Mouse (Mus musculus): ENCODE measurements around the gene Atp8b3.

The Atp8b3 gene

DNA sequence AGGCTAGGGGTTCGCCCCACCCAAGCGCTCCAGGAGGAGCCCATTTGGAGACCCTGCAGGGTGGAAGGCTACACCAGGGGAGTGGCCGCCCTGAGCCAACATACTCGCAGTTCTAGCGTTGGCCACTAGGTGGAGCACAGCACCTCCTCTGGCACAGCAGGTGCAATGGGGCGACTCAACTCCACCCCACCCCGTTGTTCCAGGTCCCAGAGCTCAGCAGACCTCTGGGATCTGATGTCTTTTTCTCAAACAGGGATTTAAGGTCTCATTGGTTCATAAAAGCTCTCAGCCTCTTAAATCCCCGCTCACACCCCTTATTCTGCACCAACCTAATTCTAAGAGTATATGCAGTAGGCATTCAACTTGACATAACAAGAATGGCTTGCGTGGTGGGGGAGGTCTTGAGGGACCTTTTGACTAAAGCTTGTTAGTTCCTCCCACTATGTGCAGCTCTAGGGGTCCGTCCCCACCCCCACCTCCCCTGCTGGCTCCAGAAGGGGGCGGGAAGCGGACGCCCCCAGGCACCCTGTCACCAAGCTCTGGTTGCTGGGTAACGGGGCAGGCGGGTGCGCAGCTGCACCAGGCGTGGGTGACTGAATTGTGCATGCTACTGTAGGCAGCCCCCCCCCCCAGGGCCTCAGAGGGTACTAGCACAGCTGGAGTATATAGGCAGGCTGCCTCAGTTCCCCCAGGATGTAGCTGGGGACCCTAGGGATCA, 27.6 kb upstream of the Atp8b3 start:
- peak; percentile 90 for DNase-seq (ENCODE audit: low read depth)

DNA sequence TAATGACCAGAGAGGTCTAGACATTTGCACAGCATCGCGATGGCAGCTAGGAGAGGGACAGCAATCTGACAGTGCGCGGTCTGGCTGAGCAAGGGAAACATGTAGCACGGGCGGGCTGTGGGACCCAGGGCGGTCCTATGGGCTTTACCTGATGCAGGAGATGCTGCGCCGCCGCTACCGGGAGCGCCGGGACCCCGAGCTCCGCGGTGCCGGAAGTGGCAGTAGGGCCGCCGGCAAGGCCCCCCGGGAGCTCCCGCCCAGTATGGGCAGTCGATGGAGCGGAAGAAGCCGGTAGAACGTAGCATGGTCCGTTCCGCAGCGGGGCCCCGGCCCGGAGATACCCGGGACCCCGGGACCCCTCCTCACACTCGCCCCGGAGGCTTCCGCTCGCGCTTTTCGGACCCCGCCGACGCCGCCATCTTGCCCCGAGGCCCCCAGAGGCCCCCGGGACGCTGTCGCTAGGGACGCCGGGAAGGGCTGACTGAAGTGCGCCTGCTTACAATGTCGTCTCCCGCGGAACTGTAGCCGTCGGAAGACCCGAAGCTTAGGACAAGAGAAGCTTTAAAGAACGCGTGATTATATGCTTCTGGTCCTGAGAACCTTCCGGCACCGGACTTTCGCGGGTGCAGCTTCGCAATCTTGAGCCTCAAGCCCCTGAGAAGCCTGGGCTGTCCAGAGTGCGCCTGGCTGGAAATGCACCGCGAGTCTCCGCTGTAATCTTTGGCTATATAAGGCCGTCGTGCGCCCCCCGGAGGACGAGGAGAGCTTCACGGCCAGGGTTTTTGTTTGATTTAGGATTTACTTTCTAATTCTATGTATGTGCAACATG, 22.4 kb upstream of the Atp8b3 start, which contains the start of gene Rexo1:
Rexo1 (minus strand) TSS at position 445 of the 829 bp plus-strand sequence.
- peak; percentile 99 for DNase-seq (ENCODE audit: low read depth)

DNA sequence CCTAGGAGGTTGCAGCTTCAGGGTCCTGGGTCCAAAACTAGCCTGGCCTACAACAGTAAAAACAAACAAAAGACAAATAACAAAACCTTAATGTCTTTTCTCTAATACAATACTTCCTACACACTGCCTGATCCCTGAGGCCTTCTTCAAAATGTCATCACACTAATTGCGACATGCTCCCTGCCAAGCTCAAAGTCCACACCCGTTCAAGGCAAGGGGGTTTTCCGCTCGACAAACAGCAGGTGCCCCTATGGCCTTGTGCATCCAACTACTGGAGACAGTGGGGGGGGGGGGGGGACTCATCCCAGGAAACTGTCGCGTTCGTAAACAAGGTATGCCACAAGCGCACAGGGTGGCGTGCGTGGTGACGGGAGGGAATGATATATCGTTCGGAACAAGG, 21.7 kb upstream of the Atp8b3 start:
- no peak for DNase-seq (ENCODE audit: low read depth)

DNA sequence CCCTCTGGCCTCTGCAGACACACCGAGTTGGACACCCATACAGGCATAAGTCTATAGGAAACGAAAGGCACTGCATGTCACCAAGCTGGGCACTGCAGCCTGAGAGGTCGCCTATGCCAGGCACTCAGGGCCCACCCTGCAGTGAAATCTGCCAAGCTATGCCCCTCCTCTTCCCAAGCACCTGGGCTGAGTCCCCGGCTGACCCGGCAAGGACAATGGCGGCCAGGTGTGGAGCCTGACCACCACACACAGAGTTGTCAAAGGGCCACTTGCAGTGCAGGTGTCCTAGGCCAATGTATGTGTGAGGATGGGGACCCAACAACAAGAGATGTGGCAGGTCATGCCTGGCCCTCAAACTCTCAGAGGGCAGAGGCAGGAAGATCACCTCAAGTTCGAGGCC, 20.5 kb upstream of the Atp8b3 start:
- no peak for DNase-seq (ENCODE audit: low read depth)

DNA sequence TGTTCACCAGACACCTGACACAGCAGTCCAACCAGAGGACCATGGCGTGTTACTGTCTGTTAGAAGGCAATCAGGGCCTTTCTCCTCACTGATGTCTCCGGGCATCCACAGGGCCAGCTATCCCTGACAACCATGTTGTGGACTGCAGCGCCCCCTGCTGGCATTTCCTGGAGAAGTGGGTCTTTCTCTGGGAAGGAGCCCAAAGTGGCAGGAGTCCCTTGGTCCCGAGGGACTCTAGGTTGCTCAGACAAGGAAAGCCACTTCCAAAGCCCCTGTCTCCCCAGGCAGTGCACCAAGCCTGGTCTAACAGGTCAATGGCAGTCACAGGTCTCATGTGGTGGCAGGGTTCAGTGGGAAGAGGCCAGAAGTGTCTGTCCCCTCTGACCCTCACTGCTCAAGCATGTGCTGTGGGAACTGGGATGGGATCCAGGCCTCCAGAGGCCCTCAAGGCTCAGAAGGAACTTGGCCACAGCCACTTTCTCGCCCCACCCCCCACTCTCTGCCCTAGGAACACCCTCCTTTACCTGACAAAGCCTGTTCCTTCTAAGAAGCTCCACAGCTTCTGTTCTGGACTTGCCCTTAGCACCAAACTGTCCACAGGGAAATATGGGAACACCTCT, 18.5 kb upstream of the Atp8b3 start:
- DNase-seq (ENCODE audit: low read depth), result peak; percentile 80

DNA sequence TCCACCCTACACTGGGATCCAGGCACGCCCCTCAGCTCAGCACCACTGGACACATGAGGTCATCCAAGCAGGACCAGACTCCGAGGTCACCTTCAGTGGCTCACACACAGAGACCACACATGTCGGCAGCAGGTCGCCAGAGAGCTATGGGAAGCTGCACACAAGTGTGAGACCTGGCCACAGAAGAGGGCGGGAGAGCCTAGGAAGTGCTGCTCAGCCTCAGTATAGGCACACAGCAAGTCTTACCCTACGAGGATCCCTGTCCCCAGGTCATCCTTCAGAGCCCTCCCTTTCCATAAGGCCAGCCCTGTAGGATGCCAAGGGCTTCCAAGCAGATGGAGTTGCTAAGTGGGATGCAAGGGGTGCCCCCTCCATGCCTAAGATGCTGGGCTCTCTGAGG, 15.1 kb upstream of the Atp8b3 start:
- DNase-seq (ENCODE audit: low read depth), result no peak

DNA sequence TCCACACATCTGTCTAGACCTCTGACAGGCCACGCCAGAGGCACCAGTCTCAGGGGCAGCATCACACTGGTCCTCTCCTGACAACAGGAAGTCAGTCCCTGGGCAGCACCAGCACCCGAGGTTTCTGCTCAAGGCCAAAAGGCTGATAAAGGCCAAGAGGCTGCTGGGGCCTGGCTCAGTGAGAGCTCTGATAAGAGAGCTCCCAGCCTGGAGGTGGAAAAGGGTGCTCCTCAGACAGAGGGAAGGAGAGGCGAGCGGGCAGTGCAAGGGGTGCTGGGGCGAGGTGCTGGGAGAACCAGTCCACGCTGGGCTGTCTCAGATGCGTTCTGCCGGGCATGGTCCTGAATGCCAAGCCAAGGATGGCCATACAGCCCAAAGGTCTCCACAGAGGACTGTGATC, 14.7 kb upstream of the Atp8b3 start:
- DNase-seq (ENCODE audit: low read depth), result no peak

DNA sequence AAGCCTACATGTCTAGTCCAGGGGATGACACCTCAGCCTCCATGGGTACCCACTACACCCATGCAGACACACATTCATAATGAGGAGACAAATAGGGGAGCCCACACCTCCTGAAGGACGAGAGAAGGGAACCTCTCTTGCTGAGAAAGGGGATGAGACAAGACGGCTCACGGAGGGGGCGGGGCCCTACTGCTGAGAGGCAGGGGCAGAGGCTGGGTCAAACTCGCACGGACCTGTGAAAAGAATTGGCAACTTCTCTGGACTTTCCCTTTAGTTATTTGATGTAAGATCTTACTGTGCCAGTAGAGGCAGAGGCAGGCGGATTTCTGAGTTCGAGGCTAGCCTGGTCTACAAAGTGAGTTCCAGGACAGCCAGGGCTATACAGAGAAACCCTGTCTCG, 13.4 kb upstream of the Atp8b3 start:
- DNase-seq (ENCODE audit: low read depth), result no peak

DNA sequence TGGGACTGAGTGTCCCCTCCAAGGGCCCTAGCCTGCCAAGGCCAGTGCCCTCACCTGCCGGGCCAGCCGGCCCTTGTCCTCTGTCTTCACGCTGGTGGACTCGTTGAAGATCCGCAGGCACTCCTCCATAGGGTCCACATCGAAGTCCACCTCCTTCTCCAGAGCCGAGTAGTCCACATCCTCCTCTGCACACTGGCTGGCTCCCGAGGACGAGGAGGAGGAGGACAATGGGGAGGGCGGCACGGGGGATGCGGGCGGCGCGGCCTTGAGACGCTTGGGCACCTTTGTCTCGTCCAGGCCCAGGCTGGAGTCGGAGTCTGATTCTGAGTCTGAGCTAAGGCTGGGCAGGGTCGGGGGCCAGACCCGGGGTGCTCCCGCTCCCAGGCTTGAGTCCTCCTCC, 10.4 kb upstream of the Atp8b3 start:
- DNase-seq (ENCODE audit: low read depth), result no peak

DNA sequence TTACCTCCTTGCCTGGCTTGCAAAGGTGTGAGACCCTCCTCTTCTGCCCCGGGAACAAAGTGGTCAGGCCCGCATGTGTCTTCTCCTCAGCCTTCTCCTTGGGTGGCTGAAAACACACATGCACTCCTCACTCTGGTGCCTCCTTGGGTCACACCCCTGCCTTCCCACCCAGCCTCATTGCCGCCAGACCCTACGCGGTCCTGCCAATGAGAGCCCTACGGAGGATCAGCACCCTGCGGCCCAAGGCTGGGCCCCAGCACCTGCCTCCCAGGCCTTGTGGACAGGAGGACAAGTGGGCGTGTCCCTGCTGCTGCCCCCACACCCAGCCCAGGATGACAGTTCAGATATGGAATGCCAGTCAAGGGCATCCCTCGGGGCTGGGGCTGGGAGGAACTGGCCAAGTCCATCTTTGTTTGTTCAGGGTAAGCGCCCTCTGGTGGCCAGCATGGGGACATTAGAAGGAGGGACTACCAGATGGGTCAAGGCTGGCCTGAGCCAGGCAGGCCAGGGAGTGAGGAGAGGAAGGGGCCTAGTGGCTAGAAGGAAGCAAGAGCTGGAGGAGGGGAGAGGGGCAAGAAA, 9.6 kb upstream of the Atp8b3 start:
- DNase-seq (ENCODE audit: low read depth), result peak; percentile 91

DNA sequence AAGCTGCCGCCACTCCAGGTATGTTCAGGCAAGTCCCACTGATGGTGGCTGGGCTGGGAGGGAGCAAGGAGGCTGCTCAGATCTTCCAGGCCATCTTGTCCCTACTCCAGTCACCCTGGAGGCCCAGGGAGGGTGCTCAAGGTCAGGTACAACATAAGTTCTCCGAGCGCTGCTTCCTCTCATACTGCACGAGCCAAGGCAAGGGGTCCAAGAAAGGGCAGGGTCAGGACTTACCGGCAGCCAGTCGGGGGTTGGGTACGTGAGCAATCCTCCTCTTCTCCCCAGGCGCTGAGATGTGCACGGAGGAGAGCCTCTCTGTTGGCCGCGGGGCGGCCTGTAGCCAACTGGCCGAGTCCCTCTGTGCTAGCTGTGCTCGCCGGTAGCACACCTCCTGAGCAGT, 8.6 kb upstream of the Atp8b3 start:
- DNase-seq (ENCODE audit: low read depth), result no peak

DNA sequence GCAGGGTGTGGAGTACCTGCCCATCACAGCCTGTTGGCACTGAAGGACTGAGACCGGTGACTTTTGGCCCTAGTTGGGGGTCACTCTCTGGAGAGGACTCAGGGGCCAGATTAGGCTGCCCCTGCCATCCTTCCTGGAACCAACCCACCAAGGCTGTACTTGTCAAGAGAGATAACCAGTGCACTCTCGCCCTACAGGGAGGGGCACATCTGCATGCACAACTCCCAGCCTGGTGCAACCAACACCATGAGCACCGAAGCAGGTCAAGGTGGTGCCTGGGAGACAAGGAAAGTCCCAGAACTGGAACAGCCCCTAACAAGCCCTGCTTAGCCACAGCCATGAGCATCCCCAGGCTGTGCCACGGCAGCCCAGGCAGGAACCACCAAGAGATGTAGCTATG, 8.0 kb upstream of the Atp8b3 start:
- DNase-seq (ENCODE audit: low read depth), result no peak

DNA sequence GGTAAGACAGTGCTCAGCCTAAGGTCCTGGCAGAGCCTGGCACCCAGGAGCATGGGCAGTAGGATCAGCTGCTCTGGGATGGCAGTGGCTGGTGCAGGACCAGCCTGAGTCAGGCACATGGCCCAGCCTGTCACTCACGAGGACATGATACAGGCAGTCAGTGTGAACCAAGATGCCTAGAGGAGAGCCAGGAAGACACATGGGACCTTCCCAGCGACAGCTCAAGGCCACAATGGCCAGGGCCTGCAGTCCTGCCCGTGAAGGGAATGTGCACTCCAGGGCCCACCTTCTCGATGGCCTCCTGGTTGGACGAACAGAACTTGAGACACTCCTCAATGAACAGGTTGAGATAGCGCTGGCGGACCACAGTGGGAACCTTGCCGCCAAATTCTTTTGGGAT, 6.7 kb upstream of the Atp8b3 start:
- DNase-seq (ENCODE audit: low read depth), result no peak

DNA sequence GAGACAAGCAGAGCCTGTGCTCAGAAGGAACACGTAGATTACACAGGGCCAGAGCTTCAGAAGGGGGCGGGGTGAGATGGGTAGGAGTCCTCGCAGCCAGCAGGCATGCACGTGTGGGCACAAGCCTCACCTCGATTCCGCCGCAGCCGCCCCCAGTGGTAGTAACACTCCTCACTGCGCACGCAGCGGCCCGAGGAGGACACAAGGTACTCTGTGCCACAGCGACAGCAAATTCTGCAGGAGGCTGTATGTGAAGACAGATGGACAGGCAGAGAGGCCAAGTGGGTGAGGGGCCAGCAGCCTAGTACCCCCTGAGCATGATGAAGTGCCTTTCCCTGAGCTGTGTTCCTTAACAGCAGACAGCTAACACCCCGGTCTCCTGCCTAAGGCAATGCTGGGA, 4.9 kb upstream of the Atp8b3 start:
- DNase-seq (ENCODE audit: low read depth), result no peak

DNA sequence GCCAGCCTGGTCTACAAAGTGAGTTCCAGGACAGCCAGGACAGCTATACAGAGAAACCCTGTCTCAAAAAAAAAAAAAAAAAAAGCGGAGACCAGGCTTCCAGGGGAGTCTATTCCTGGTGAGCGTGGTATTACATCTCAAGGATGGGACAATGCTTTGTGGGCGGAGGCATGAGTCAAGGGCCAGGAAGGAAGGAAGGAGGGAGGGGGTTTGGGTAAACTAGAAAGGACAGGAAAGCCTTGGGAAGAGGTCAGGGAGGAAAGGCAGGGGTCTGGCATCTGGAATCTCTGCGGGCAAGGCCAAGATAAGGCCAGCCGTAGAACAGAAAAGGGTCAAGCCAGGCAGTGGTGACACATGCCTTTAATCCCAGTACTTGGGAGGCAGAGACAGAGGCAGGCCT, 569 bp upstream of the Atp8b3 start:
- no peak for DNase-seq (ENCODE audit: low read depth)

DNA sequence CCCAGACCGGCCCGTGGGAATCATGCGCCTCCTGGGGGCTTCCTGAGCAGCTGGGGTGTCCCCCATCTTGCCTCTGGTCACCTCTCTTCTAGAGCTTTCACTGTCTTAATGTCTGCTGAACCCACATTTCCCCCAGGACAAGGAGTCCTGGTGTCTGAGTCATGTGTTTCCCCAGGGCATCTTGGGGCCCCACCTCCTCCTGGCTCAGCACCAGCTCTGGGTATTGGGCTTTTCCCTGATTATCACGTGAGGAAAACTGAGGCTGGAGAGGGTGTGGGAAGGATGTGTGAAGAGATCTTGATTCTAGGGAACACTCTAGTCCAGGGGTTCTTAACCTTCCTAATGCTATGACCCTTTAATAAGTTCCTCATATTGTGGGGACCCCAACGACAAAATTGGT, 744 bp downstream of the Atp8b3 start:
- DNase-seq (ENCODE audit: low read depth), result peak; percentile 82

DNA sequence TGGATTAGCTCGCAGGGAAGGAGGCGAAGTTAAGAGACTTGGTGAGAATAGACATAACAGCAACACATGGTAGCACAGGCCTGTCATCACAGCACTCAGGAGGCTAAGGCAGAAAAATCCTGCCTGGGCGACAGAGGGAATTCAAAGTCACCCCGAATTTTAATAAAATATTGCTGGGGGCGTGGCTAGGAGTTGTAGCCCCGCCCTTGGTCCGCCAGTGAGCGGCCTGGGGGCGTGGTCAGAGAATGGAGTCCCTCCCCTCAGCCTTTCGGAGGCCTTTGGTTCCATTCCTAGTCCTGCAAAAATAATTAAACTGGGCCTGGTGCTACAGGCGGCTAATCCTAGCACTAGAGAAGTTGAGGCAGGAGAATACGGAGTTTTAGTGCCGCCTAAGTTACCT, 3.2 kb downstream of the Atp8b3 start:
- DNase-seq (ENCODE audit: low read depth), result no peak

DNA sequence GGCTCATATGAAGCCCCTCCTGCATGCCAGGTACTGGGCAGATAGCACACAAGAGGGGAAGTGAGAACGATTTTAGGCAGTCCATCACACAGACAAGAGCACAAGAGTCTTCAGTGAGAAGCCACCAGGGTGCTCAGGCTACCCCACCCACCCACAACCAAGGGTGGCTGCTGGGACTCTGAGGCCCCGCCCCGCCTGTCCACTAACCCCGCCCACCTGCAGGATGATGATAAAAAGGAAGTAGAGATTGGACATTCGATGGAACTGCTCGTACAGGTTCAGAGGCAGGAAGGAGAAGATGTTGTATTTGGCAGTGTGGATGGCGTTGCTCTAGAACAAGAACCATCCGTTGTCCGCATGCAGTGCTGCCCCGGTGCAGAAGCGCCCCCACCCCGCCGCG, 3.9 kb downstream of the Atp8b3 start:
- no peak for DNase-seq (ENCODE audit: low read depth)

DNA sequence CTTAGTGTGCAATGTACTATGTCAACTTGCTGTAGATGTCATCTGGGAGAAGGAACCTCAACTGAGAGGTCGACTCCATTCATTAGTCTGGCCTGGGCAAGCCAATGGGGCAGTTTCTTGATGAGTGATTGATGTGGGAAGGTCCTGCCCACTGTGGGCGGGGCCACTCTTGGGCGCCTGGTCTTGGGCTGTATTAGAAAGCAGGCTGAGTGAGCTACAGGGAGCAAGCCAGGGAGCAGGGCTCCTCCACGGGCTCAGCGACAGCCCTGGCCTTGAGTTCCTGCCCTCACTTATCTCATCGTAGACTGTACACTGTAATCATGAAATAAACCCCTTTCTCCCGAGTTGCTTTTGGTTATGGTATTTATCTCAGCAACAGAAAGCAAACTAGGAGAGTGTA, 5.2 kb downstream of the Atp8b3 start:
- DNase-seq (ENCODE audit: low read depth), result peak; percentile 43

DNA sequence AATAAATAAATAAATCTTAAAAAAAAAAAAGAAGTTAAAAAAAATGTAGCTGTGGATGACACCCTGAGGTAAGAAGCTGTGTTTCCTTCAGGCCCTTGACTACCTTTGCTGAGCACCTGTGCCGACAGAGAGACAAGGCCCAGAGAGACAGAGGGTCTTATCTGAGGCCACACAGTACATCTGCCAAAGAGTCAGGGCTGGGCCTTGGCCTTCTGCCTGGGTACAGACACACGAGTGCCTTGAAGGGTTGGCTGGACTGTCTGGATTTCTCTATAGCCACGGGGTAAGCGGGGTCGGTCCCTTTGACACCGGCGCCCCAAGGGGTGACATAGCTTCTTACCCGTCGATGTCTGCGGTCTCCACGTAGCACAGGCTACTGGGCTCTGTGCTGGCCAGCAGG, 6.1 kb downstream of the Atp8b3 start:
- no peak for DNase-seq (ENCODE audit: low read depth)

DNA sequence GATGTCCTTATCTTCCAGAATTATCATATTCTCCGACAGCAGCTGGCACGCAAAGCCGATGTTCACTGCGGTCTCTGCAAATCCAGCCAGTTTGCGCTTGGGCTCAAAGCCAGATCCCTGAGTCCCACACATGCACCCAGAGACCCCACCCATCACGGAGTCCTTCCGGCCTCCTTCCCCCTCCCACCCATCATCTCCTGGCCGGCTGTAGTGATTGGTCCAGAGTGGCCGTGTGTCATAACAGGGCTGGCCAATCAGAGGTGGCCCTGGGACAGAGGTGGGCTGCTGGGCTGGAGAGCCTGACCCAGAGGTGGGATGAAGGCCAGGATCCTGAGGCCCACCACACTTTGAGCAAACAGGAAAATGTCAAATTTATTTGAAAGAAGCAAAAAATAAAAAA, 12.8 kb downstream of the Atp8b3 start:
- no peak for DNase-seq (ENCODE audit: low read depth)

DNA sequence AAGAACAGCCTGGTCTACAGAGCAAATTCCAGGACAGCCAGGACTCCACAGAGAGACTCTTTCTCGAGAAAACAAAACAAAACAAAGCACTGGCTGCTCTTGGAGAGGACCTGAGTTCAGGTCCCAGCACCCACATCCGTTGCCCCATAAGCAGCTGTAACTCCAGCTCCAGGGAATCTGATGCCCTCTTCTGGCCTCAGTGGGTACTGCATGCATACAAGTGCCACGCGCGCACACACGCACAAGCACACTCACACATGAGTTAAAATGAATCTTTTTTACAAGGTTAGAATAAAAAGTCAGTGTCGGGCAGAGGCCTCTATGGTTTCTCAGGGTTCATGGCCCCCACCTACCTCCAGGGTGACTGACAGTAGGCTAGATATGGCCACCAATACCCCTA, 15.6 kb downstream of the Atp8b3 start:
- peak; percentile 35 for DNase-seq (ENCODE audit: low read depth)

DNA sequence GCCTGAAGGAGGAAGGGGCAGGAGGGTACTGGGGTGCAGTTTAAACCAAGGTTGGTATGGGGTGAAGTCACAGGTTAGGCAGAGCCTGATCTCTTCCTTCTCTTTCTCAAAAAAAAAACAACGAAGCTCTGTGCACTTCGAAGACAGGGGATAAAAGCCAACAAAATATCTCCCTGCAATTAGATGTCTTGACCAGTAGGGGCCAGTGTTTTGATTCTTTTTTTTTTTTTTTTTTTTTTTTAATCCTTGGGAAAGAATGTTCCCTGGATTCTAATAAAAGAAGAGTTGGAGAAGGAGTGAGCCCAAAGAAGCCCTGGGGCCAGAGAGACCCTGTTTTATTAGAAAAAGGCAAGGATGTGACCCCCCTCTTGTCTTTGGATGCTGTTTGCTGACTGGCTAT, 19.6 kb downstream of the Atp8b3 start:
- no peak for DNase-seq (ENCODE audit: low read depth)
